Mouse (Mus musculus) embryonic facial prominence, embryonic 10.5 days (tissue): ENCODE measurements around the gene S100a9. TPM values are rescaled to one million over a fixed set of nuclear protein-coding genes. Genes with fewer than 3 reads are reported as not detected.

Experiments
- DNase-seq: peaks from one replicate; pipeline ENCODE4 v3.0.0-alpha.2; 2017; ENCODE audit warnings: low spot score
- H3K27ac ChIP-seq: fragments of 300-500 bp; sonication (generic); replicated peaks from 2 replicates; pipeline ENCODE4 v1.5.1; 2016; ENCODE audit warnings: mild to moderate bottlenecking
- H3K27me3 ChIP-seq: fragments of 300-500 bp; sonication (generic); replicated peaks from 2 replicates; pipeline ENCODE4 v1.6.1; 2016; ENCODE audit warnings: low read depth, mild to moderate bottlenecking; ENCODE audit not compliant: poor library complexity, severe bottlenecking
- H3K36me3 ChIP-seq: fragments of 300-500 bp; sonication (generic); replicated peaks from 2 replicates; pipeline ENCODE4 v1.6.1; 2016; ENCODE audit warnings: mild to moderate bottlenecking, moderate library complexity
- H3K4me1 ChIP-seq: fragments of 300-500 bp; sonication (generic); 2 replicates; pipeline ENCODE4 v1.6.1; 2016
- H3K4me3 ChIP-seq: fragments of 300-500 bp; sonication (generic); 2 replicates; pipeline ENCODE4 v1.5.1; 2016; ENCODE audit warnings: mild to moderate bottlenecking, moderate library complexity
- H3K9me3 ChIP-seq: fragments of 300-500 bp; sonication (generic); 2 replicates; pipeline ENCODE4 v1.6.1; 2016; ENCODE audit warnings: mild to moderate bottlenecking
- WGBS: fragments of 180-500 bp; shearing (Covaris S2); methylation state at CpG from one replicate; pipeline ENCODE4 v1.1.7; 2016; 5-methylcytosine and 5-hydroxymethylcytosine counted together
- polyA plus RNA-seq: library from polyadenylated mRNA; unstranded; fragments of >200 nt; fragmentation: Nextera tagmentation; extraction: Ambion mirVana; gene quantifications from 2 replicates; pipeline ENCODE4 v1.2.1, GENCODE M21; 2016

The S100a9 gene
- polyA plus RNA-seq, 1 experiment from 2014 or later = 0.32 TPM

- Histone ChIP-seq H3K27me3 (no peaks in the 10 kb centered on the region; the same call in 1 of the 2 replicates), H3K4me1 (no peaks in the 10 kb centered on the region), H3K4me3 (no peak overlapping the region), H3K9me3 (no peaks in the 10 kb centered on the region), H3K36me3 (no peaks in the 10 kb centered on the region), H3K27ac (no peak overlapping the region)
- no peak for DNase-seq
- 78% methylated on average over 4 of the region's 4 CpGs for WGBS
These were observed 38.1 kb downstream of the S100a9 start for GRCm38 (mm10) chr3:90657405-90657804.

- H3K9me3 ChIP-seq = no peaks in the 10 kb centered on the region
- H3K4me1 ChIP-seq = no peaks in the 10 kb centered on the region
- no peaks in the 10 kb centered on the region for H3K36me3 ChIP-seq
- no peak within 1 kb of the TSS for H3K4me3 ChIP-seq
- DNase-seq = no peak
- H3K27ac ChIP-seq = no peak within 1 kb of the TSS
- no peaks in the 10 kb centered on the region; the same call in 1 of the 2 replicates for H3K27me3 ChIP-seq
These were observed 41.8 kb downstream of the S100a9 start, which contains the start of gene S100a7a for GRCm38 (mm10) chr3:90653717-90654116. Gene S100a7a (plus strand): TSS chr3:90654017.

DNA sequence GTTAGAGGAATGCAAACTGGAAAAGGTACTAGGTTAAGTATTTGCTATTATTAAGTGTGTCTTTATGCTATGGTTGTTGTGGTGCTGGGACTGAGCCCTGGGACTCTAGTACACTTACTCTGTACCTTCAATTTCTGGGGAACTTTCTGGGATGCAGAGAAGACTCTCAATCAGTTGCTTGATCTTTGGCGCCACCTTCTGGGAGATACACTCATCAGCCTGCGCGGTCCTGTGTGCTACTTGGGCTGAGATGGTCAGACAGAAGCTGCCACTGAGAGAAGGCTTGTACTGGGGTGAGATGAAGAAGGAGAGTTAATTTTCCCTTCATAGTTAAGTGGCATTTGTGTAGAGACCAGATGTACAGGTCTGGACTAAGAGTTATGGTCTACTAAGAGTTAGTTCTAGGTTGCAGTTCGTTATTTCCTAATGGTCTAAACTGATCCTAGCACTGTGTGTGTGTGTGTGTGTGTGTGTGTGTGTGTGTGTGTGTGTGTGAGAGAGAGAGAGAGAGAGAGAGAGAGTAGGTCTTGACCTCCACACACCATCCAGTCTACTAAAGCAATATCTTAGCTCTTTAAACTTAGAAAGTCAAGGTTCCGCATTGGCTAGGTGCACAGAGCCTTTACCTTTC lies 42.5 kb downstream of the S100a9 start:
- no peak overlapping the region for H3K27ac ChIP-seq
- no peaks in the 10 kb centered on the region for H3K9me3 ChIP-seq
- no peaks in the 10 kb centered on the region; the same call in 1 of the 2 replicates for H3K27me3 ChIP-seq
- H3K4me3 ChIP-seq = no peak overlapping the region
- 34% methylated on average over 5 of the region's 5 CpGs for WGBS
- peak; percentile 78 for DNase-seq
- H3K4me1 ChIP-seq = no peaks in the 10 kb centered on the region
- H3K36me3 ChIP-seq = no peaks in the 10 kb centered on the region

DNA sequence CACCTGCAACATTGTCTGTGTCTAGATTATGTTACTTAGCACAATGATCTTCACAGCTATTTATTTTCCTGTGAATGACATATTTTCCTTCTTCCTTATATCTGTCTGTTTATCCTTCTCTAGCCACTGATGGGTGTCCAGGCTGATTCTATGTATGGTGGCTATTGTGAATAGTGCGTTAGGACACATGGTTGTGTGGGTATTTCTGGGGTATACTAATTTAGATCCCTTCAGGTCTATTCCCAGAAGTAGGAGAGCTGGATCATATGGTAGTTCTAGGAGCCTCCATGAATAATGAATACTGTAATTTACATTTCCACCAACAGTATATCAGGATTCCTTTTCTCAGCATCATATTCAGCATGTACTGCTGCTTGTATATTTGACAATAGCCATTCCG lies 45.7 kb downstream of the S100a9 start:
- Histone ChIP-seq H3K27ac (no peak overlapping the region), H3K36me3 (no peaks in the 10 kb centered on the region), H3K4me1 (no peaks in the 10 kb centered on the region), H3K9me3 (no peaks in the 10 kb centered on the region), H3K4me3 (no peak overlapping the region), H3K27me3 (no peaks in the 10 kb centered on the region)
- DNase-seq = no peak
- 92% methylated on average over 2 of the region's 2 CpGs for WGBS

- H3K4me1 ChIP-seq = no peaks in the 10 kb centered on the region
- H3K36me3 ChIP-seq = no peaks in the 10 kb centered on the region
- H3K4me3 ChIP-seq = no peak overlapping the region
- no peaks in the 10 kb centered on the region for H3K27me3 ChIP-seq
- no peaks in the 10 kb centered on the region for H3K9me3 ChIP-seq
- DNase-seq = no peak
- no peak overlapping the region for H3K27ac ChIP-seq
These were observed 46.5 kb downstream of the S100a9 start for GRCm38 (mm10) chr3:90648981-90649380.

GRCm38 (mm10) chr3:90647291-90647690 lies 48.2 kb downstream of the S100a9 start:
- no peak overlapping the region for H3K4me3 ChIP-seq

GRCm38 (mm10) chr3:90644220-90644619 lies 51.3 kb downstream of the S100a9 start:
- H3K9me3 ChIP-seq = no peaks in the 10 kb centered on the region
- no peaks in the 10 kb centered on the region for H3K36me3 ChIP-seq
- no peak overlapping the region for H3K27ac ChIP-seq
- peak; percentile 34 for DNase-seq
- 53% methylated on average over 3 of the region's 3 CpGs for WGBS
- no peaks in the 10 kb centered on the region for H3K27me3 ChIP-seq
- no peaks in the 10 kb centered on the region for H3K4me1 ChIP-seq
- H3K4me3 ChIP-seq = no peak overlapping the region

More at GRCm38 (mm10) chr3:90647291-90647690, 48.2 kb downstream of the S100a9 start:
- DNase-seq = no peak
- H3K9me3 ChIP-seq = no peaks in the 10 kb centered on the region
- no peaks in the 10 kb centered on the region for H3K4me1 ChIP-seq
- H3K36me3 ChIP-seq = no peaks in the 10 kb centered on the region
- no peak overlapping the region for H3K27ac ChIP-seq
- no peaks in the 10 kb centered on the region for H3K27me3 ChIP-seq
- WGBS = 82% methylated on average over 1 of the region's 1 CpGs

Other genes with a start within 250 kb of the S100a9 start
- gene Npr1, start 229.9 kb downstream of the S100a9 start, polyA plus RNA-seq = 2.0 and 3.3 TPM in 2 replicates
- gene Ilf2, start 219.6 kb downstream of the S100a9 start, polyA plus RNA-seq = 356 and 367 TPM in 2 replicates
- 55.5 and 57.2 TPM in 2 replicates for gene Snapin, start 204.7 kb downstream of the S100a9 start, polyA plus RNA-seq
- gene Chtop, start 186.2 kb downstream of the S100a9 start, polyA plus RNA-seq = 181 and 188 TPM in 2 replicates
- gene S100a1, start 181.3 kb downstream of the S100a9 start, polyA plus RNA-seq = 5.7 and 6.4 TPM in 2 replicates
- gene S100a13, start 181.3 kb downstream of the S100a9 start, polyA plus RNA-seq = 8.3 and 8.5 TPM in 2 replicates
- gene S100a14, start 168.9 kb downstream of the S100a9 start, polyA plus RNA-seq = not detected in 2 replicates
- gene S100a16, start 158.5 kb downstream of the S100a9 start, polyA plus RNA-seq = 32.9 and 34.7 TPM in 2 replicates
- gene S100a3, start 135.1 kb downstream of the S100a9 start, polyA plus RNA-seq = 0.44 TPM in 1 of 2 replicates, not detected in the other
- not detected in 2 replicates for gene S100a2, start 105.5 kb downstream of the S100a9 start, polyA plus RNA-seq
- not detected in 2 replicates for gene Gm42674, start 93.8 kb downstream of the S100a9 start, polyA plus RNA-seq
- gene S100a4, start 92.0 kb downstream of the S100a9 start, polyA plus RNA-seq = 1.1 TPM in 1 of 2 replicates, not detected in the other
- not detected in 2 replicates for gene S100a5, start 87.2 kb downstream of the S100a9 start, polyA plus RNA-seq
- 17.7 and 21.3 TPM in 2 replicates for gene S100a6, start 82.8 kb downstream of the S100a9 start, polyA plus RNA-seq
- gene S100a7a, start 41.7 kb downstream of the S100a9 start, polyA plus RNA-seq = not detected in 2 replicates
- gene S100a8, start 26.7 kb downstream of the S100a9 start, polyA plus RNA-seq = 0.47 and 0.92 TPM in 2 replicates
- not detected in 2 replicates for gene Pglyrp4, start 31.2 kb upstream of the S100a9 start, polyA plus RNA-seq
- gene Gm5849, start 82.2 kb upstream of the S100a9 start, polyA plus RNA-seq = not detected in 2 replicates